Mouse (Mus musculus): ENCODE measurements at regions not wholly inside any gene's neighbourhood (a gene's known extent, or its start where the extent isn't known, plus 50 kb on each side); places are given as distances from the start of the nearest gene placed in this dataset.
"Not testable (repeated sequence)": the region's sequence is repeated elsewhere in the genome, so short reads cannot be mapped to it uniquely, and the experiment has no call there.

DNA sequence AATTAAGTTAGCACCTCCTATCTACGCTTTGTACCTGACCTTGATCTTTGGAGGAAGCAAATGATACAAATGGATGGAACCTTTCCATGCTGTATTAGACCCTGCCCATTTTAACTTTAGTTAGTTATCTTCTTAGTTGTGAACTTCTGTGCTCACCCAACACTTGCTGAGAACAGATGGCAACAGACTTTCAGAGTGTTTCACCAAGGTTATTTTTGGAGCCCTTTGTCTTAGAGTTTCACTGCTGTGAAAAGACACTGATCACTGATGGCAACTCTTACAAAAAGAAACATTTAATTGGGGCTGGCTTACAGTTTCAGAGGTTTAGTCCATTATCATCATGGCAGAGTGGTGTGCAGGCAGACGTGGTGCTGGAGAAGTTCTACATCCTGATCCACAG is 88.8 kb upstream of the Zfp746 start:
- no peak for DNase-seq (ENCODE audit: low spot score in 2 of 2)

DNA sequence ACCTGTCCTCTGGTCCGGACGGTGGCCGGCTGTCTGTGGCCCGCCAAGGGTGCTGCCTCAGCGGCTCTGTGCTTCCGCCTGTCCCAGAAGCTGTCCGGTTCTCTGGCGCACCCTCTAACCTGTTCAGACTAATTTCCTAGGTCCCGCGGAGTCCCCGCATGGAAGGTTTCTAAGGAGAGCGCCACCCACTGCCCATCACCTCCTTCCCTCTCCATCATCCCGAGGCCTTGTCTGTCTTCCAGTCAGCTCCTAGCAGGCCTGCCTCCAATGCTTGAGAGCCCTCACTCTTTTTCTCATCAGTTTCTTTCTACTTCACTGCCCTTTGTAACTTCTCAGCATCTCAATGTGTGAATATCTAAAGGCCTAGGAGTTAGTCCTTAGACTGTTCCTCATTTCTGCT is 86.4 kb upstream of the Zfp746 start:
- not testable (repeated sequence) for DNase-seq (ENCODE audit: low spot score in 2 of 2)

DNA sequence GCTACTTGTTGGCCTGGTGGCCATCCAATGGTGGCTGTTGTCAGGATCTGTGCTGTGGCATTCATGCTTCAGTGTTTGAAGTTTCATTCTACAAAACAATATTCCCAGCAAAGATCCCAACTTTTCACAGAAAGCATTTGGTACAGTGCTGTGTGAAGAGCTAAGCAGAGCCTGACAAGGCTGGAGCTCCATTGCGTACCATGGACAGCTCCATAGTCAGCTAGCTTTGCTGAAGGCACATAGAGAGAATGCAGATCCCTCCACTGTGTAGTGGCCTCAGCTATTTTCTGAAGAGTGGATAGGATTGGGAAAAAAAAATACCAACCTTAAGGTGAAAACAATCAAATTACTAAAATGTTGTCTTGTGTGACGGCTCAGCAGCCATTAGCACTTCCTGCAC is 50.5 kb upstream of the Zfp746 start:
- no peak for DNase-seq (ENCODE audit: low spot score in 2 of 2)
